Mouse (Mus musculus) large intestine, adult 2 months (tissue): ENCODE measurements around the gene Lce3d. TPM values are rescaled to one million over a fixed set of nuclear protein-coding genes. Genes with fewer than 3 reads are reported as not detected.

Experiments
- DNase-seq: peaks from one replicate; pipeline ENCODE4 v3.0.0-alpha.2; 2012; ENCODE audit warnings: low read depth, low spot score
- WGBS: fragments of 180-500 bp; shearing (Covaris S2); methylation state at CpG from one replicate; pipeline ENCODE4 v1.1.7; 2018; 5-methylcytosine and 5-hydroxymethylcytosine counted together
- polyA plus RNA-seq: library from polyadenylated mRNA; depleted of rRNA; stranded (reverse); fragments of >200 nt; gene quantifications from 2 replicates; pipeline ENCODE4 v1.2.3, GENCODE M21; 2012; rRNA removed

Gene Lce3d
- not detected in 2 replicates for polyA plus RNA-seq

GRCm38 (mm10) chr3:92957090-92957489 is at the start of gene Lce3d:
Gene Lce3d (plus strand): TSS chr3:92957390.
- WGBS: 94% methylated on average over 1 of the region's 1 CpGs
- no peak for DNase-seq

- no peak for DNase-seq
- WGBS: 19% methylated on average over 4 of the region's 4 CpGs
Measured at GRCm38 (mm10) chr3:92907571-92907970, 49.6 kb upstream of the Lce3d start.

GRCm38 (mm10) chr3:92920364-92920763 is 36.8 kb upstream of the Lce3d start:
- 51% methylated on average over 4 of the region's 4 CpGs for WGBS
- DNase-seq: peak; percentile 6

GRCm38 (mm10) chr3:92926130-92926529 is 31.1 kb upstream of the Lce3d start, which contains the start of gene Lce3a:
Gene Lce3a (minus strand): TSS chr3:92926230.
- 51% methylated on average over 2 of the region's 2 CpGs for WGBS
- DNase-seq: no peak

- 57% methylated on average over 2 of the region's 2 CpGs for WGBS
Measured at GRCm38 (mm10) chr3:92932679-92933078, 24.5 kb upstream of the Lce3d start, which contains the start of gene Lce3b. Gene Lce3b (plus strand): TSS chr3:92932979.

GRCm38 (mm10) chr3:92944186-92944585 is 13.0 kb upstream of the Lce3d start, which contains the start of gene Lce3c:
Gene Lce3c (plus strand): TSS chr3:92944486.
- no peak for DNase-seq
- WGBS: 21% methylated on average over 1 of the region's 1 CpGs

More at GRCm38 (mm10) chr3:92932679-92933078, 24.5 kb upstream of the Lce3d start, which contains the start of gene Lce3b:
- no peak for DNase-seq

GRCm38 (mm10) chr3:92966761-92967160 is 9.6 kb downstream of the Lce3d start, which contains the start of gene Lce3e:
Gene Lce3e (plus strand): TSS chr3:92967061.
- 88% methylated on average over 2 of the region's 2 CpGs for WGBS
- DNase-seq: no peak

GRCm38 (mm10) chr3:92978484-92978883 is 21.3 kb downstream of the Lce3d start:
- peak; percentile 37 for DNase-seq
- 35% methylated on average over 2 of the region's 2 CpGs for WGBS

- no peak for DNase-seq
Measured at GRCm38 (mm10) chr3:92991926-92992325, 34.7 kb downstream of the Lce3d start, which contains the start of gene Lce3f. Gene Lce3f (plus strand): TSS chr3:92992226.

- peak; percentile 21 for DNase-seq
- 3% methylated on average over 7 of the region's 7 CpGs for WGBS
Measured at GRCm38 (mm10) chr3:92998691-92999090, 41.5 kb downstream of the Lce3d start.

GRCm38 (mm10) chr3:93000621-93001020 is 43.4 kb downstream of the Lce3d start:
- no peak for DNase-seq
- WGBS: 50% methylated on average over 3 of the region's 3 CpGs

GRCm38 (mm10) chr3:93002843-93003242 is 45.7 kb downstream of the Lce3d start:
- 67% methylated on average over 4 of the region's 4 CpGs for WGBS
- DNase-seq: no peak

Other genes with a start within 250 kb of the Lce3d start
- gene Lce1e, start 248.3 kb upstream of the Lce3d start, polyA plus RNA-seq: not detected in 2 replicates
- not detected in 2 replicates for gene Lce1f, start 237.0 kb upstream of the Lce3d start, polyA plus RNA-seq
- not detected in 2 replicates for gene Gm38119, start 218.3 kb upstream of the Lce3d start, polyA plus RNA-seq
- not detected in 2 replicates for gene Lce1g, start 205.1 kb upstream of the Lce3d start, polyA plus RNA-seq
- not detected in 2 replicates for gene Lce1h, start 192.3 kb upstream of the Lce3d start, polyA plus RNA-seq
- not detected in 2 replicates for gene Lce1i, start 178.5 kb upstream of the Lce3d start, polyA plus RNA-seq
- not detected in 2 replicates for gene Lce1j, start 166.9 kb upstream of the Lce3d start, polyA plus RNA-seq
- not detected in 2 replicates for gene Lce1k, start 149.5 kb upstream of the Lce3d start, polyA plus RNA-seq
- gene Kprp, start 130.1 kb upstream of the Lce3d start, polyA plus RNA-seq: not detected in 2 replicates
- not detected in 2 replicates for gene Lce1l, start 106.1 kb upstream of the Lce3d start, polyA plus RNA-seq
- not detected in 2 replicates for gene 2310050C09Rik, start 87.2 kb upstream of the Lce3d start, polyA plus RNA-seq
- gene Lce3a, start 31.2 kb upstream of the Lce3d start, polyA plus RNA-seq: not detected in 2 replicates
- 0.26 TPM in 1 of 2 replicates, not detected in the other for gene Lce3b, start 24.4 kb upstream of the Lce3d start, polyA plus RNA-seq
- not detected in 2 replicates for gene Lce3c, start 12.9 kb upstream of the Lce3d start, polyA plus RNA-seq
- gene Lce3e, start 9.7 kb downstream of the Lce3d start, polyA plus RNA-seq: not detected in 2 replicates
- not detected in 2 replicates for gene Lce3f, start 34.8 kb downstream of the Lce3d start, polyA plus RNA-seq
- 0.18 and 0.21 TPM in 2 replicates for gene Crct1, start 58.3 kb downstream of the Lce3d start, polyA plus RNA-seq
- gene Lce1m, start 61.7 kb downstream of the Lce3d start, polyA plus RNA-seq: not detected in 2 replicates
- gene Gm4858, start 111.4 kb downstream of the Lce3d start, polyA plus RNA-seq: not detected in 2 replicates
- gene Crnn, start 187.4 kb downstream of the Lce3d start, polyA plus RNA-seq: not detected in 2 replicates
- gene Flg2, start 239.9 kb downstream of the Lce3d start, polyA plus RNA-seq: not detected in 2 replicates